Mouse (Mus musculus) G1E-ER4 (cell line): ENCODE results near the gene 4930444G20Rik. TPM values are rescaled to one million over a fixed set of nuclear protein-coding genes. Genes with fewer than 3 reads are reported as not detected.
"Not testable (repeated sequence)": the region's sequence is repeated elsewhere in the genome, so short reads cannot be mapped to it uniquely, and the experiment has no call there.

Experiments
- GATA1 ChIP-seq: IDR thresholded peaks from one replicate; pipeline ENCODE4 v1.8.0; 2012; ENCODE audit warnings: low read length, inconsistent platforms
- polyA plus RNA-seq: library from polyadenylated mRNA; stranded (reverse); fragments of >175 nt; gene quantifications from 2 replicates; pipeline ENCODE4 v1.2.3, GENCODE M21; 2012

The 4930444G20Rik gene
- not detected in 2 replicates for polyA plus RNA-seq

DNA sequence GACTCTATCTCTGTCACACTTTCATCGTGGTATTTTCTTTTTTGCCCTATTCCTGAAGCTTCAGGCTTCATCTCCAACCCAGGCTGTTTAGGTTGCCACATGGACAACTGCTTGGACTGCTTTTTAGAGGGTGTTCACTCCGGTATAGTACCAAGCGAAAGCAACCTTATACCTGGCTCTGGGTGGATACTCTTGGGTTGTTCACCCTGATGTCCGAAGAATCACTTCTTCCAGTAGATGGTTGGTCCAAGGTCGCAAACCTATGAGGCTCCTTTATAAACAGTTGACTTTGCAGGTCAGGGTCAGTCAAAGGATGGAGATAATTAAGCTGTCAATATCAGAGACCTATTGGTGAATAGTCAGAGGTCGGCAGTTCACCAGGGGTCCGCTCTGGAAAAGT is at the start of gene 4930444G20Rik:
Gene 4930444G20Rik (minus strand): TSS at position 101 of the 400 bp plus-strand sequence.
- not testable (repeated sequence) for TF ChIP-seq GATA1

DNA sequence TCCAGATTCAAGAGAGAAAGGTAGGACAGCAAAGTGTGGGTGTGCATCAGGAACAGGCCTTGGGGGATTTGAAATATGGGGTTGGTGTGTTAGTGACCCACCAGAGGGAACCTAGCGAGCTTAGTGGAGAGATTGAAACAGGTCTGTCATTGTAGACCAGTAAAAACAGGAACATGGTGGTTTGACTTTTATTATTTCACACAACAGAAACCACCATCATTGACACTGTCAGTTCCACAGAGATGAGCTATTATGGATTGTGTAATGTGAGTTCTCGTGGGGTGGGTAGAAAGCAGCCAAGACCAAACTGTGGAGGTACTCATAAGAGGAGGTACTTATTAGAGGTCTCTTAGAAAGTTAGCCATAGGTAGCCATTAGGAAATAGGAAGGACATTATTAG is 6.7 kb upstream of the 4930444G20Rik start:
- no peak for TF ChIP-seq GATA1

DNA sequence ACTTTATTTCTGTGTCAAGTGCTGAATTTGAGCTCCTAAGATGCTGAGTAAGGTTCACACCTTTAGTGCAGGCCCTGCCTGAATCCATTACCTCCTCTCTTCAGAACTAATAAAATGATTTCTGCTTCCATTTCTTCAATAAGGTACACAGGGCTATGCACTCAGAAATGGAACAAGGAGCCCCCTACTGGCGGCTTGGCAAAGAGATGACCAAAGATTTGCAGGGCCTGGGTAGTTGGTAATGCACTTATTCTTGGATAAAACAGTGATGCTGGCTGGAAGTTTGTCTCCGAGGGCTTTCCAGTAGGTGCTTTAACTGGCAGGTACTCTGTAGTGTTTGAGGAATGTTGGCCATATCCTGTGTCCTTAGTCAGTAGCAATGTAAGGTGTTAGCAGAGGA is 4.9 kb upstream of the 4930444G20Rik start:
- TF ChIP-seq GATA1 = no peak

DNA sequence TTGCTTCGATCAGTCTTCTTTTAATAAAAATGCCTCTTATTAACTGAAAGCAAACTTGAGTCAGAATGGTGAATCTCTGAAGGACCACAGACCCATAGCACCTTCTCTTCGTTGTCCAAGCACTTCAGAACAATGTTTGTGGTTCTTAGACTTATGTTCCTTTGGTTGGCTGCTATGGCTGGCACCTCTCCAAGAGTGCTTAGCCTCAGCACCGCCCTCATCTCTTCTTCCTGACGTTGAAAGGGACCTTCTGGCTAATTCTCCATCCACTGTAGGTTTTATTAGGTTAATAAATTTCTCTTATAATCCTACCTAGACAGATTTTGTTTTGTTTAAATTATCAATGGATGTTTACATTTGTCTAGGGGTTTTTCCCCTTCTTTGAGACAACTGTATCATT is 2.7 kb upstream of the 4930444G20Rik start:
- TF ChIP-seq GATA1 = no peak

DNA sequence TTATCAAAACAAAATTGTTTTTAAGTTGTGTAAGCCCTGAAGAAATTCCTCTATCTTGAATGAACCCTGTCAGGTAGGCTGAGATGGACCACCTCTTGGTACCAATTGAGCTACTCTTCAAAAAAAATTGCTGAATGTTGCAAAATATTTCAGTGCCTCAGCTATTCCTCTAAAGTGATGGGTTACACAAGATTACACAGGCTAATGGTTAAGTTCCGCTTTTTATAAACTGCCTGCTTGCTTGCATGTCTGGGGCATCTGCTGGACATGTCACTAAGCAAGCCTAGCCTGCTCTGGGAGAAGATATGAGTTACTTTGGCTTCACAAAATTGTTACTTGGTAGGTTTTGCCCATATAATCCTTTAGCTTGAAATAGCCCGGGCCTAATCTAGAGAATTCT is 2.3 kb upstream of the 4930444G20Rik start:
- no peak for TF ChIP-seq GATA1

DNA sequence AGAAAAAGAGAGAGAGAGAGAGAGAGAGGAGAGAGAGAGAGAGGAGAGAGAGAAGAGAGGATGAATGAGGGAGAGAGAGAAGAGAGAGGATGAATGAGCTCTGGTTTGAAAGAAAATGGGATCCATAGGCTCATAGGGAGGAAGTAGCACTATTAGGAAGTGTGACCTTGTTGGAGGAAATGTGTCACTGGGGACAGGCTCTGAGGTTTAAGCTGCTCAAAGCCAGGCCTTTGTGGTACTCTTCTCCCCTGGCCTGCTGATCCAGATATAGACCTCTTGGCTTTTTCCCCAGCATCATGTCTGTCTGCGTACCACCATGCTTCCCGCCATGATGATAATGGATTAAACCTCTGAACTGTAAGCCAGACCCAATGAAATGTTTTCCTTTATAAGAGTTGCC is 8.5 kb downstream of the 4930444G20Rik start:
- no peak for TF ChIP-seq GATA1

DNA sequence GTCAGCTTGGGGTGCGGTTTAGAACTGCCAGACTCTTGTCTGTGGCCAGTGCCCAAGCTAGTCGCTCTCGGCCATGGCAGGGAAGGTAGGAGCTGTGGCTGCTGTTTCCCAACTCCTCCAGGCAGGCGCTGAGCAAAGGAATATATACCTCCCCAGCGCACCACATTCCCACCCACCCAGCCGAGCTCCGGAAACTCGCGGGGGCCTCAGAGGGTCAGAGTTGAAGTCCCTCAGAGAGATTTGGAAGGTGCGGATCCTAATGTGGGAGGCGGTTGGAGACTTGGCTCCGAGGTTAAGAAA is 8.9 kb downstream of the 4930444G20Rik start:
- TF ChIP-seq GATA1 = no peak

DNA sequence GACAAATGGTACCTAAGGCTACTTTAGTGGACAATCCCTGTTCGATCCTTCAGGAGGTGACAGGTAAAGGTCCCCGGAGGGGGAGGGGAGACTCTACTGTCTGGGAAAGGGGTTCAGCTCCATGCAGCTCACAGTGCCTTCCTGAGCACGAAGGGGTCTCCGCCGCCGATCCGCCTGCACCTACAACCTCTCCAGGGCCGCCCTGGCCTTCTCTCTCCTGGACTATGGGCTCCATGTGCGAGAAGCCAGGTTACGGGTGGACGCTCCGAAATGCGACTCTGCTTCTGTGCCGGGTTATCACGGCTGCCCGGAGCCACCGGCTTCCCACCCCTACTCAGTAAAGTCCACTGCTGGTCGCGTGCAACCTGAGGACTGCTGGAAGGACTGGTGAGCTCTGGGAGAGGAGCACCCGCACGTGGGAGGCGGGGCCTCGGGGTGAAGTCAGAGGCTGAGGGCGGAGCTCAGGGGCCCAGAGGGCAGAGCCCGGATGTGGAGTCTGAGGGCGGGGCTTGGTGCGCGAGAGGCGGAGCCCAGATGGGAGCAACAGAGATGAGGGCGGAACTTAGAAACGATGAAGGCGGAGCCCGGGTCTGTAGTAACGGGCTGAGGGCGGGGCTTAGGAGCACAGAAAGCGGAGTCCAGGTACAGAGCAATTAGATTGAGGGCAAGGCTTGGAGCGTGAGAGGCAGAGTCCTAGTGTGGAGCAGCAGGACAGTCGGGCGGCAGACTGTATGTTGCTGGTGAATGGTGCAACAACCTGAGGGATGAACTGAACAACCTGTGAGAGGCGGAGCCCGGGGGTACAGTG is 9.5 kb downstream of the 4930444G20Rik start:
- no peak for TF ChIP-seq GATA1

DNA sequence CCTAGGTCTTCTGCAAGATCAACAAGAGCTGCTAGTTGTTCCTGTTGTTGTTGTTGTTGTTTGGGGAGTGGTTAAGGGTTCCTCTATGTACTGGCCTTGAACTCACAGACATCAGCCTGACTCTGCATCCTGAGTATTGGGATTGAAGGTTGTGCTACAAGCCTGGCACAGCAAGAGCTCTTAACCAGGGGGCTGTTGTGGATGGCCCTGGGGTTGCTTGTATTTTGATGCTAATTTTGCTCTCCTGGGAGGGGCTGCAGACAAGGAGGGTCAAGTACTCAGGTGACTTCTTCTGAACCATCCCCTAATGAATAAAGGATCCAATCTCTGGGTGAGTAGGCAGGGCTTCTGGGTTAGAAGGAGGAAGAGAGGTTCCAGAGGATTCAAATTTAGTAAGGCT is 12.6 kb downstream of the 4930444G20Rik start:
- TF ChIP-seq GATA1 = no peak

DNA sequence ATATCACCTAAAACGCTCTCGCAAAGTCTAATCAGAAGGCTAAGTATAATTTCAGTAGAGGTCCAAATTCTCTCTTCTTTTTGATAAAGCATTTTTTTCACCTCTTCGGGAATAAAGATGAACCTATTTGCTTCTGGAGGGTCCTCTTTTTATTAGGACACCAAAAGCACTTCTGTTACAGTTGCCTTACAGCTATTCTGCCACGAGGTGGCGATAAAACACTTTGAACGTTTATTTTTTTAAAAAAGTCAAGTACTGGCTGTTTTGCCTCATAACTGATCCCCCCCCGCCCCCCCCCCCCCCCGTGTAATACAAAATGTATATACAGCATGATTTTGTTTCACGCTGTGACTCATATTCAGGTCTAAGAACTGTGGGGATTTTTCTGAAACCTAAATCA is 33.6 kb downstream of the 4930444G20Rik start:
- TF ChIP-seq GATA1 = no peak

DNA sequence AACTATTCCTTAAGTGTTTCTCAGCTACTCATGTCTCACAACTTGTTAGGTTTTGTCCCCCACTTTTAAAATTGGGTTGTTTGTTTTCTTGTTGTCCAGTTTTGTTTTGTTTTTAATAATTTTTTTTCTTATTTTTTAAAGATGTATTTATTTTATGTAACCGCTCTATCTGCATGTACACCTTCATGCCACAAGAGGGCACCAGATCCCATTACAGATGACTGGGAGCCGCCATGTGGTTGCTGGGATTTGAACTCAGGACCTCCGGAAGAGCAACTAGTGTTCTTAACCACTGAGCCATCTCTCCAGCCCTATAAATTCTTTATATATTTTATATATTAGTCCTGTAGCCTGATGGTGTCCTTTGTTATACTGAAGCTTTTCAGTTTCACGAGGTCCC is 49.3 kb downstream of the 4930444G20Rik start:
- no peak for TF ChIP-seq GATA1

DNA sequence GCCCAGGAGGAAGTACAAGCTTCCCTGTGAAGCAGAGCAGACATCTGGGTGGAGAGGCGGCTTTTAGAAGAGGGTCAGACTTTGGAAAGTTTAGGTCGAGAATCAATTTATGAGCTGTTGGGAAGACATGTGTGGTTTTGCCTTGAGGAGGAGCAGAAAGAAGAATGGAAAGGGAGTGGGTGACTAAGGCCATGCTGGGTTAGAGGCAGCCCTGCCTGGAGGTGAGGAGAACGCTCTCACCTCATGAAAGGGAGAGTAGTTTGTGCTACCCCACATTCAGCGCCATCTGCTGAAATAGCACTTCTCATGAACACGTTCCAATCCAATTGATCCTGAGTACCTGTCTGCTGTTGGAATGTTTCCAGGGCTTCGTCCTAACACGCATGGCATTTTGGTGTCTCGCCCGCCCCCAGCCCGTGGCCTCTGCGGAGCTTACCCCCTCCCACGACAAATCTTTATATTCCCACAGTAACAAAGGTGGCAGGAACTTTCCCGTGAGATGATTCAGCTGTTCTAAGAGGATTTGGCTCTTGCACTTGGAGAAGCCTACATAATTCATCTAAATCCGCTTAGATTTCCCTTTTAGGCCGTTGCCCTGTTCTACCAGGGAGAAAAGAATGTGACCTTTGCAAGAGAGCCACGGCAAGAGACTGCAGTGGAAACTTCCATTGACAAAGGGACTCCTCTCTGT is 50.3 kb downstream of the 4930444G20Rik start:
- no peak for TF ChIP-seq GATA1

Other genes with a start within 250 kb of the 4930444G20Rik start
- 1.3 and 2.2 TPM in 2 replicates for gene Sgk1, start 185.9 kb downstream of the 4930444G20Rik start, polyA plus RNA-seq
- gene E030030I06Rik, start 81.2 kb upstream of the 4930444G20Rik start, polyA plus RNA-seq = 0.13 TPM in 1 of 2 replicates, not detected in the other
- gene Raet1e, start 90.5 kb upstream of the 4930444G20Rik start, polyA plus RNA-seq = not detected in 2 replicates
- not detected in 2 replicates for gene H60b, start 90.5 kb upstream of the 4930444G20Rik start, polyA plus RNA-seq